Mouse (Mus musculus) natural killer cell, adult 2 months (primary cell): ENCODE measurements around the gene Car12.

Experiments used
- DNase-seq, 2 experiments: peaks; one replicate each; pipeline ENCODE4 v3.0.0; 2022; ENCODE audit warnings: low spot score in 2 of 2

Car12 gene

DNA sequence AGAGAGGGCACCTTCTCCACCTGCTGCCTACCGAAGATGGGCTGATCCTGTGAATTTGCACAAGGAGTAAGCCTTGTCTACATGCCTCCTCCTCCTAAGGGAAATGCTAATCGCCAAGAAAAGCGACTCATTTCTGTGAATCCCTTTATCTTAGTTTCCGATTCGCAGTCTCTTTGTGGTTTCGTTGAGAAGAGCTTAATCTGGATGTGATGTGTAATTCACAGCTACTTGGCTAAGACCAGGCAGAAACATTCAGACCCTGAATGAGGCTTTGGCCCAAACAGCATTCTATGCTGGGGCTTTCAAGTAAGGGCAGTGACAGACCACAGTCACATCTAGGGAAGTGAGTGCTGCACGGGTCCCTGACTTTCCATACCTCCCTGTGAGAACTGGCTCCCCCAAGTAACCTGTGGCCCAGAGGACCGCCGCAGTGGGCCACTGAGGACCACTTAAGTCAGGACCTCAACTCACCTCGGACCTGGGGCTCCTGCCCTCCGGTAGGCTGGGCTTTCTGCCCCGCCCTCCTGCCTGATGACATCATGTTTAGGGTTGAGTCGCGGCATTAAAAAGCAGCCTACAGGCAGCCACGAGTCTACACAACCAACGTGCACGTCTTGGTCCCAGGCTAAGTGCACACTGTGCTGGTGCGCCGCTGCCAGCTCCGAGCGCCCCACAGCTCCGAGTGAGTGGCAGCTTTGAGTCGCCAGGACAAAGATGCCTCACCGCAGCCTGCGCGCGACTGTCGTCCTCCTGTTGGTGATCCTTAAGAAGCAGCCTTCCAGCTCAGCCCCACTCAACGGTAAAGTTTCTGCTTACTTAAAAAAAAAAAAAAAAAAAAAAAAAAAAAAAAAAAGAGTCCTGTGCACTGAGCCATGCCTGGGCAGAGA lies at the start of gene Car12:
Gene Car12 (plus strand): TSS at position 552 of the 887 bp plus-strand sequence.
- peak; percentile 27 to 40 for DNase-seq

DNA sequence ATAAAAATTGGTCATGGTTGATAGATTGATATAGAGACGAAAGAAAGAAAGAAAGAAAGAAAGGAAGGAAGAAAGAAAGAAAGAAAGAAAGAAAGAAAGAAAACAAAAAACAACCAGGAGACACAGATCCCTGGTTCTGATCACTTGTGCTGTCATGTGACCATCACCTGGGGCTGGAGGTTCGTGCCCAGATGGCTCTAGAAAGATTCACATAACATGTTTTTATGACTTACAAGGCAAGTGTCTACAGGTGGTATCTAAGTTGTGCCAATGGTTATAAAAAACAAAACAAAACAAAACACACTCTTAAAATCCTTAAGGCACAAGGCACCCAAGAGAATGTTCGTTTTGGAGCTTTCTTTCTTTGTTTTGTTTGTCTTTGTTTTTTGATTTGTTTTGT lies 49.7 kb upstream of the Car12 start:
- no peak for DNase-seq

DNA sequence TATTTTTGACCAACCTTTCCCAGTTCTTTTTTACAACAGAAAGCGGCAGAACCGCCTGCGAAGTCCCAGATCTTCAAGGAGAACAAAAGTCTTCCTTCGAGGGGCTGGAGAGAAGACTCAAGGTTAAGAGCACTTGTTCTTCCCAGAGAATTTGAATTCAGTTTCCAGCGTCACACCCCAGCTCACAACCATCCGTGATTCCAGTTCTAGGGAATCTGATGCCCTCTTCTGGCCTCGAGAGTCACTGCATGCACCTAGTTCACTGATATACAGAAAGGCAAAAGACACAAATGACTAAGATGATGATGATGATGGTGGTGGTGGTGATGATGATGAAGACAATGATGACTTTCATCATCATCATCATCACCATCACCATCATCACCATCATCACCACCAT lies 48.9 kb upstream of the Car12 start:
- no peak for DNase-seq

DNA sequence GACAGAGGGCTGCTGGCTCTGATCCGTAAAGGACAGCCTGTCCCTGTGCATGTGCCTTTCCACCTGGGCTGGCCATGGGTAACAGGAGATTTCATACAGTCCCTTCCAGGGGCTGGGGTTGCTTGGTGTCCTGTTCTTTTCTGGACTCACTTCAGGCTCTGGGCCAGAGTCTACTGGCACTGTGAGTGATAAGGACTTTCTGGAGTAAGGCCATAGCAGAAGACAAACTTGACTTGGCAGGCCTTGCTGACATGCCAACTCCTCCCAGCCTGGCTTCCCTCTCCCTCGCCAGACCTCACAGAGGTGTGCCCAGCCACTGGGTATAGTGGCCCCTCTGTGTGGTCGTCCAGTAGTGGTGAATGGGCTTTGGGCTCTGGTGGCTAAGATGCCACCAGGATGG lies 47.3 kb upstream of the Car12 start:
- DNase-seq: no peak

DNA sequence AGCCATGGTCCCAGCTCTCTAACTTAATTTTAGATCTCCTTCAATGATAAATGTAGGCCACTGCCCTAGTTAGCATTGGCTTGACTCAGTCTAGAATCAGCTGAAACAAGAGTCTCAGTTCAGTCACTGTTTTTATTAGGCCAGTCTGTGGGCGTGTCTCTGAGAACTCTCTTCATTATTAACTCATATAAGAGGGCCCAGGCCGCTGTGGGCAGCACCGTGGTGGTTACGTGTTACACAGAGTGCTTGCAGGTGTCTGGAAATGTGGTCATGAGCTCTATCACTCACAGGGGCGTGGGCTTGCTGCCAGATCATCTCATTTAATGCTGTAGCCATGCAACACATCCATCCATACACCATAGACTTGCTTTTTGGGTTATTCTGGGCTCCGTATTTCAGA lies 46.4 kb upstream of the Car12 start:
- DNase-seq: peak; percentile 23 to 38

DNA sequence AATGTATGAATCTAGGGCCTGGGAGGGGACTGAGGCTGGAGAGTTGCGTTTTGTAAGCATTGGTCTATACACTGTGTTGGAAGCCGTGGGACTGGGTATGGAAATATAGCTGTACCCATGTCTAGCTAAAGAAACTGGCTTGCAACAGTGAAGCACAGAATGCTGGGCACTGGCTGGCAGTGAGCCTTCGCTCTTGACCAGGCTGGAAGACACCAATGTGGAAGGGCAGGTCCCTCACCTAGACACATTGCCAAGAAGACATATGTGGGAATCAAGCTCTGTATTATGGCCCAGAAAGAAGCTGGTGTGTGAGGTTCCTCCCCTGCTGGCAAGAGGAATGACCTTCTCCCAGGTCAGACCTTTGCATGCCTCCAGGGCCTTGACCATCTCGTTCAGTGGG lies 45.6 kb upstream of the Car12 start:
- no peak for DNase-seq

DNA sequence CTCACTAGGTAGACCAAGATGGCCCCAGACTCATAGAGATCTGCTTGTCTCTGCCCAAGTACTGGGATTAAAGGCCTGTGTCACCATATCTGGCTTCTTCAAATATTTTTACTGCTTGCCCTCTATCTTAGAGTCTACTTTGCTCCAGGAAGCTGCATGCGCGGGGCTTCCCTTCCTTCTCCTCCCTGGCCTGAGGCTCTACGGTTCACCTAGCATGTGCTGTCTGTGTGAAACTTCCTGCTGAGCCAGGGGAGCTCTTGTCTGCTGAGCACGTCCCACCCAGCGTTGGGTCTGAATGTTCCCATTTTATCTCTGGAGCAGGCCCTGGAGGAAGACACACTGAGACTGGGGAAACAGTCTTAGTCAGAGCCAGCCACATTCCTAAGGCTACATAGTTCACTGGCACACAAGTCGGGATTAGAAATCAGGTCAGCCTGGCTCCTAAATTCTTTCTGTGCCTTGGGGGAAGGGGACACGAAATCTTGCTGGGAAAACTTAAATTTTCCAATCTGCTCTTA lies 43.9 kb upstream of the Car12 start:
- DNase-seq: no peak

DNA sequence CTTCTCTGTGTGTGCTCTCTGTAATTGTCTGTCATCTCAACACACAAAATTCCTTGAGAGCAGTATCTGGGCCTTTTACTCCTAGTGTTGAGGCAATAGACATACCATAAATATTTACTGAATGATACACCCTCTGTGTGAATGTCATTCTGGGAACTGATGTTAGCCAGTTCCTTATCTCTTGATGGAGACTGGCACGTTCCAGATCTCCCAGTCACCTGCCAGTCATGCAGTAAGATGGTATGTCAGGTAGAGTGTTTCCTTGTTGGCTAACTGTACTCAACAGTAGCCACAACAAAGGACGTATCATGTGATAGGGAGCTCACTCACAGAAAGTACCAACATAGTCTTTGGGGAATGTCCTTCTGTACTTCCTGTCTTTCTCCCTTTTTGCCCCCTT lies 39.7 kb upstream of the Car12 start:
- DNase-seq: no peak

DNA sequence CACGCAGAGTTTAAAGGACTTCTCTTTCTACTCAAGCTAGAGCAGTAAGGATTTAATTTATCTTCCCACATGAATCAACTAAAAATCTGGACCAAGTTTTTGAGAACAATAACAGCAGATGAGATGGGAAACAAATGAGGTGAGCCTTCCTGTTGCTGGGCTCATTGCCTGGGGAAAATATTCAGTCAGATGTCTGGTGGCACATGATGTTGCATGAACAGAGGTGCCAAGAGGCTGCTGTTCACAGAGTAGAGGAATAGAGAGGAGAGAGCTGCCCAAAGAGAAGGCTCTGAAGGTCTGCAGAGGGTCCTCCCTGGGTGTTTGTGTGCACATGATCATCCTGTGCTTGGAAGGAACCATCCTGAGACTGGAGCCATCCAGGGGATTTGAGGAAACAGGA lies 37.9 kb upstream of the Car12 start:
- DNase-seq: no peak

DNA sequence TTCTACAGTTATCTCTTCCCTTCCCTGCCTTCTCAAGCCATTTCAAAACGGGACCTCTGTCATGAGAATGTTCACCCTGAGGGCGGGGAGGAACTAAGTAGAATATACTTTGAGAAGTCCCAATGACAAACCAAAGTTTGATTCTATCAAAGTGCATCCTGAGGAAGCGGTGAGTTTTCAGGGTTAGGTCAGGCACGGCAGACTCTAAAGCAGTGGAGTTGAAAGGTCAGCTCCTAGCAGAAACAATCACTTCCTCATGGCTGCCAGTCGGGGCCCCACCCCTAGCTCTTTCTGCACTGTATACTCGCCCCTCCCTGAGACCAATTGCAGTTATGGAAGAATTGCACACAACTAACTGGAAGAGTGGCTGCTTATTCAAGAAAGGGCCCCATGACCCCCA lies 33.4 kb upstream of the Car12 start:
- DNase-seq: no peak

DNA sequence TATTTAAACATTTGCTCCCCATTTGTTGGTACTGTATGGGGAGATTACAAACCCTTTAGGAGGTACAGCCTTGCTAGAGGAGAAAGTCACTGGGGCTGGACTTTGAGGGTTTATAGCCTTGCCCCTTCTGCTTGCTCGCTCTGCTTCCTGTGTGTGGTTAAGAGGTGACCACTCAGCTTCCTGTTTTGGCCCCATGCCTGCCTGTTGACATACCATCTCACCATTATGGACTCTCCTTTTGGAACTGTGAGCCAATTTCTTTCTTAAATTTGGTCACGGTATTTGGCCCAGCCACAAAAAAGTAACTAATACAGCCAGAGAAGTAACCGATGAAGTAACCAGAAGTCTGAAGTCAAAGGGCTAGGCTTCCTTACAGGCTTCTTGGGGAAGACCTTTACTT lies 30.7 kb upstream of the Car12 start:
- DNase-seq: peak; percentile 55 to 66

DNA sequence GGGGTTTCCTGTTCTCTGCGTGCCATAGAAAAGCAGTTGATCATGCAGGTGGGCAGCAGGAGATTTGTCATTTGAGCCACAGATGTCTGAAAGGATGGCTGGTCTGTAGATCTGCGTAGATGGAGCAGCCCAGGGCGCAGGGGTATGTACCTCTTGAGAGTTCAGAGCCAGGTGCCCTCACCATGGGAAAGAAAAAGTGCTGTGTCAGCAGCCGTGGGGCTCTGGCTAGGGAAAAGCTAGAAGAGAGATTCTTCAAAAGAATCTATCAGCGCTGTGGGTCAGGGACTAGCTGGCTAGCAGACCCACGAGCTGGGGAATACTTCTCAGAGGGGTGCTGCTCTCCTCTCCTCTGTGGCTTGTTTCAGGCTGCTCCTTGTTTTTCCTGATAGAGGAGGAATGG lies 27.8 kb upstream of the Car12 start:
- DNase-seq: no peak

DNA sequence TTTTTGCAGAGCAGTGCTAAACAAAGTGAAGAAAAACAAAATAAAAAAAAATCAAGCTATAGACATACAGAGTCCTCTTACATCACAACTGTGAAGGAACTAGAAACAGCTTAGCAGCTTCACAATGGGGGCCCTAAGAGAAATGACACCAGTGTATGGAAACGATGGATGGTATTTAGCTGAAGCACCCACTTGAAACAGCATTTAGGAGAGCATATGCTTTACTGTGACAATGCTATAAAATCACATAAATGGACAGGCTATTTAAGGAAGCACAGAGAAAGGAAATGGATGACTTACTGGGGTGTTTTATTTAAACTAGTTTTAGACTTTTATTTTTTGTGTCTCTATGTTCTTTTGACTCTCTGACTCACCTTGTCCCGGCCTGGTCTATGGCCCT lies 25.8 kb upstream of the Car12 start:
- DNase-seq: no peak

DNA sequence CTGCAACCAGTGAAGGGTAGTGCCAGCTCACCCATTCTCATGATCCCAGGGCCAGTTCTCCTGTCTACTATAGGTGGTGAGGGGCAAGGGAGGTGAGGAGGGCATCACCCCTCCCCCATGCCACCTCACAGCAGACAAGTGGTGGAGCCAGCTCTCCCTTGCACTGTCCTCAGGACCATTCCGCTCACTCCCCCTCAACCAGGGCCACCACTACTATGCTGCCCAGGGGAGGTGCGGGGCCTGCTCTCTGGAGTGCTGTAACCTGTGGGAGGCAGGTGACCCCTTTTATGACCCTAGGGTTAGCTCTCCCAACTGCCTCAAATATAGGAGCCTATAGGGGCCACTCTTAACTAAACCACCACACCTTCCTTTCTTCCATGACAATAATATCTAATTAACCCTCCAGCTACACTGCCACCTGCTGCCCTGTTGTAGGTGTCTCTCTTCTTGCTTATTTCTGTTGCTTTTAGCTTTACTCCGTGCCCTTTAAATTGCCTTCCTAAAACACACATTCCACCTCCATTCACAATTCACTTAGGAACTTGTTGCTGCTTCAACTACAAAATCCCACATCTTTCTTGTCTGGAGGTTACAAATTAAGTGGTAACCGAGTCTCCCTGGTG lies 21.7 kb upstream of the Car12 start:
- DNase-seq: no peak

DNA sequence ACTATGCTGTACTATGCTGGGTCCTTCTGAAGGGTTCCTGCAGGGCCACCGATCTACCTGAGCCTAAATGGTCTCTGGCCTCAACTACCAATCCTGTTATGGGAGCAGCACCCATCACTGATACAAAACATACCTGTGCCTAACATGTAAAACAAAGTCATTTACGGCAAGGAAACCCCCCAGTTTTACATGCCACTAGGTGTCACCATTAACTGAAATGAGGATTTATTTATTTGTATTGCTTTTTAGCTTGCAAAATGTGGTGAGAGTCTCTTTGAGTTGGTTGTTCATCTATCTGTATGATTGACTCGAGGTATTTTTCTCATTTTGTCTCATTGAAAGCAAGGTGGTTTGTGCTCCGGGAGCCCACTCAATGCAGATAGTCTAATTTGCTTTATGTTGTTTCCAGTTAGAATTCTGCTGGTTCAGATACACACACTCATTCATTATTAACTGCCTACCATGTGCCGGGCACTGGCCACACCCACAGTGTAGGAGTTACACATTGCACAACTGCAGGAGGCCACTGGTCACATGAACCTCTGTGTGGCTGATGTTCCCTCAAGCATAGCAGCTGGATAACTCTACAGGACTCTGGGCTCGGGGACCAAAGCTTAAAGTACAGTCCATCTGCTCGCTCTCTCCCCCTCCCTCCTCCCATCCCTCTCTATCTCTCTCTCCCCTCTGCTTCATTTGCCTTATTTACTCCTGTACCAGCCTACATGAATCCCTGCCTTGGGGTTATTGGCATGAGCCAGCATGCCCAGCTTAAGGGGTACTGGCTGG lies 15.9 kb upstream of the Car12 start:
- DNase-seq: no peak

DNA sequence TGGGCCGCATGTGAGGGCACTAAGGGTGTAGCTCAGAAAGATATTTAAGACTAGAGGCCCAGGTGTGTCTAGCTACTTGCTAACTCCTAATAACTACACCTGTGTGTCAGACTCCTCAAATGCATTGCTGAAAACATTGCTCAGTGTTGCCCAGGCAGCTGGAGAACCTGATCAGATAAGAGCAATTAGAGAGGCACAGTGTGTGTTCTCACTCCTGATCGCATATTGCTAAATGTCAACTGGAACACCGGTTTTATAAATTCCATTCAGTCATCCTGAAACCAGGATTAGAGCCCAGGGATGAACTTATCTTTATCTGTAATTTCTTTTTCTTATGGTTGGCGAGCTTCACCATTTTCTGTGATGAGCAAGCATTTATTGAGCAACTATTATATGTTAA lies 13.7 kb upstream of the Car12 start:
- no peak for DNase-seq

DNA sequence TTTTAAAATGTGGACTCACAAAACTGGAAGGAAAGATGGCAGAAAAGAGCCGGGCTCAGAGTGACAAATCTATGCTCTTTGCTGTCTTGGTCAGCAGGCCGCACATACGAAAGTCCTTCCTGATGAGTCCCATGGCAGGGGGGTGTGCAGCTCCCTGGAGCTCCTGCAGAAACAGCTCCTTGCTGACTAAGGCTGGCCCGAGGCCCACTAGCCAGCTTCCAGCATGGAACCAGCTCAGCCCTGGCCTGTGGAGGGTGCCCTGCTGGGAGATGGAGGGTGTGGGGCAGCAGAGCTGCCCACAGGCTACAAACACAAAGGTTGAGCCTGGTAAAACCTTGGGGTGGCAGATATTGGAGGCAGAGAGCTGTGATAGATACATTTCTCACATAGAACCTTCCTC lies 10.5 kb upstream of the Car12 start:
- no peak for DNase-seq

DNA sequence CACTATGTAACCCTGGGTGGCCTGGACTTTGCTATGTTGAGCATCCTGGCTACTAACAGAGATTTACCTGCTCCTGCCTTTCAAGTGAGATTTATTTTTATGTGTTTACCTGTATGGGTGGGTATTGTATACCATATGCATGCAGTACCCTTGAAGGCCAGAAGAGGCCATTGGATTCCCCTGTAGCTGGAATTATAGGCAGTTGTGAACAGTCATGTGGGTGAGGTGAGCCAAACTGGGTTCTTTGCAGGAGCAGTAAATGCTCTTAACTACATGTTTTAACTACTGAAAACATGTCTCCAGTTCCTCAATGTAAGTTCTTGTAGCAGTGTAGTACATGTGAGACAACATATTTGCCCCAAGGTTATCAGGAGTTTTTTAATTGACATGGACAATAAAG lies 8.1 kb upstream of the Car12 start:
- DNase-seq: peak in 1 of 2 experiments; percentile 16

DNA sequence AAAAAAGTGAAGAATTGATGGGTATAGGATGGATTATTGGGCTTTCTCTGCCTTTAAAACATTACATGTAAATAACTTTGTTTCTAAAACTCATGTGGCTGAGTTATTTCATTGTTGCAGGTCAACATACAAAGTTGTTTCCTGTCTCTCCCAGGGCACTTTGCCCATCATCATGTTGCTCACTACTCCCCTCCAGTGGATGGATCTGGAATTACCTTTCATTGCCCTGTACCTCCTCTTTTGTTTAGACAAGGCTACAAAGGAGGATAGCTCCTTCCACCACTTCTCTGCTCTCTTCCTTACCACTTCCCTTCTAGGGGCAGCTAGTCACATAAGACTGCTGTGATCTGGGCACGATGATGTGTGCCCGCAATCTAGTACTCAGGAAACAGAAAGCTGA lies 7.7 kb upstream of the Car12 start:
- peak; percentile 77 to 83 for DNase-seq

DNA sequence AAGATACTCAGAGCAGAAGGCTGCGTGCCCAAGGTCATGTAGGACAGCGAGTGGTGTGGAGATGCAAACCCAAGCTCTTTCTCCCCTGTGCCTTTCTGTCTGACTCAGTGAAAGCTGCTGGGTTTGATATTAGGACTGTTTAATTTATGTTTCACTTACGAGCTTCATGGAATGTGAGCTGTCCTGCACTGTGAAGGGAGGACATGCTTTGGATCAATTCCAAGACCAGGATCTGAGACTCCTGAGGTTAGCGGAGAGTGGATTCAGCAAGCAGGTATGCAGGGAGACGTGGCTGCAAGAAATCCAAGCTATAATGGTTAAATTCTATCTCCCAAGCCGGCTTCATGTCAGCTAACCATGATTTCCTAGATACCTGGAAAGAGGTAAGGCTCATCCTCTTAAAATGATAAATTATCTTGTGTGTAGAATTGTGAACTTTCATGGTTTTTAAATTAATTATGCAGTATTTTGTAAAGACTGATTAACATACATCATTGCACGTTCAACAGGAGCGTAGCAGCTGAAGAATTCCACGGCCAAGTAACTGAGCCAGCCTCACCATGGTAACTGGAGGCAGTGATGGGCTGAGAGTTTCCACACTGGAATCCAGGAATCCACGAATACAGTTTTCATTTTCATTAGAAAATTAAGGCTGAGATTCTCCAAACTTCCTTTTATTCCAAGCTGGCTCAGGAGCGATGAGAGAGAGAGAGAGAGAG lies 5.3 kb upstream of the Car12 start:
- no peak for DNase-seq

DNA sequence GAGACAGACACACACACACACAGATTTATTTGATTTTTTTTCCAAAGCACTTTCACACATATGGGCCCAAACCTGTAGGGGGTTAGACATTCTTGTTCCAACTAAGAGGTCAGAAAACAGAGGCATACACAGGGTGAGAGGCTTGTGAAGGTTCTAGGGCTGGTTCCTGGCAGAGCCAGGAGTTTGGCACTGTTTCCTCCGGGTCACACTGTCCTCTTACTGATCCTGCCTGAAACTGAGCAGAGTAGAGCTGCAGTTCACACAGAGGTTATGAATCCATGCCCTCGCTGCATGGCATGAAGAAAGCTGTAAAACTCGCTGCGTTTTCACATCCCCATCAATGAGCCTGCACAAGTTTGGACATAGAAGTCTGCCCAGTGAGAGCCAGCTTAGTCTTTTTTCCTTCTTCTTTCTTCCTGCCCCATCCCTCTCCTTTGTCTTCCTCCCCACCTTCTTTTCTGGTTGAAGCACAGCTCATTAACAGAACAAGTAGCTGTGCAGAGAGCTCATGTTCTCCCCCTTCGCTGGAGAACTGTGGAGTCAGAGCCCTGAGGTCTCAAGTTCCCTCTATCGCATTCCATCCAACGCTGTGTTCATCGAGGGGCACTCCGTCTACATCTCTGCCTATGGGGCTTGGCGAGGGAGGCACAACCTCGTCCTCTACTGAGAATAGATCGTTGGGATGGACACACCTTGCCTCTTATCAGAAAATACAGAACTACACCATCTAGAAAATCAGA lies 4.5 kb upstream of the Car12 start:
- no peak for DNase-seq
